Mouse (Mus musculus) intestine, postnatal 0 days (tissue): ENCODE measurements around the gene Vsir. TPM values are rescaled to one million over a fixed set of nuclear protein-coding genes. Genes with fewer than 3 reads are reported as not detected.

ENCODE experiments used
- ATAC-seq: fragments of 200-750 bp; cut with Nextera tagmentation; 2 replicates; pipeline ENCODE4 v1.8.0; 2017; ENCODE audit warnings: mild to moderate bottlenecking, moderate TSS enrichment, moderate library complexity
- H3K27ac ChIP-seq: fragments of 300-500 bp; sonication (generic); 2 replicates; pipeline ENCODE4 v1.5.1; 2014; ENCODE audit warnings: mild to moderate bottlenecking, low read depth, low read length, moderate library complexity
- H3K27me3 ChIP-seq: fragments of 300-500 bp; sonication (generic); replicated peaks from 2 replicates; pipeline ENCODE4 v1.6.1; 2014; ENCODE audit warnings: low read length, mixed read lengths; ENCODE audit not compliant: control insufficient read depth, insufficient read depth
- H3K36me3 ChIP-seq: fragments of 300-500 bp; sonication (generic); 2 replicates; pipeline ENCODE4 v1.6.1; 2014; ENCODE audit warnings: mild to moderate bottlenecking, moderate library complexity; ENCODE audit not compliant: control insufficient read depth, insufficient read depth
- H3K4me1 ChIP-seq: fragments of 300-500 bp; sonication (generic); replicated peaks from 2 replicates; pipeline ENCODE4 v1.6.1; 2014; ENCODE audit warnings: antibody characterized with exemption, low read length, mixed read lengths; ENCODE audit not compliant: control insufficient read depth, insufficient read depth
- H3K4me2 ChIP-seq: fragments of 300-500 bp; sonication (generic); replicated peaks from 2 replicates; pipeline ENCODE4 v1.6.1; 2014; ENCODE audit warnings: low read depth, mild to moderate bottlenecking, moderate library complexity
- H3K4me3 ChIP-seq: fragments of 300-500 bp; sonication (generic); 2 replicates; pipeline ENCODE4 v1.5.1; 2014; ENCODE audit warnings: low read depth, low read length
- H3K9ac ChIP-seq: fragments of 300-500 bp; sonication (generic); 2 replicates; pipeline ENCODE4 v1.6.1; 2014; ENCODE audit warnings: mild to moderate bottlenecking, low read depth, low read length
- H3K9me3 ChIP-seq: fragments of 300-500 bp; sonication (generic); 2 replicates; pipeline ENCODE4 v1.6.1; 2016; ENCODE audit warnings: mixed run types; ENCODE audit not compliant: control insufficient read depth
- CTCF ChIP-seq: sonication (generic); IDR thresholded peaks from 2 replicates; pipeline ENCODE4 v1.5.1; 2016; ENCODE audit warnings: low read depth, mild to moderate bottlenecking, control low read depth, antibody characterized with exemption, moderate library complexity
- WGBS: fragments of 180-500 bp; shearing (Covaris S2); extraction: QIAGEN DNeasy Blood & Tissue Kit; methylation state at CpG from one replicate; pipeline ENCODE4 v1.1.7; 2014; 5-methylcytosine and 5-hydroxymethylcytosine counted together
- polyA plus RNA-seq: library from polyadenylated mRNA; unstranded; fragments of >200 nt; fragmentation: Nextera tagmentation; extraction: Ambion mirVana; gene quantifications from 2 replicates; pipeline ENCODE4 v1.2.1, GENCODE M21; 2015

Vsir gene
- polyA plus RNA-seq, 1 experiment from 2014 or later, result 9.7 TPM

DNA sequence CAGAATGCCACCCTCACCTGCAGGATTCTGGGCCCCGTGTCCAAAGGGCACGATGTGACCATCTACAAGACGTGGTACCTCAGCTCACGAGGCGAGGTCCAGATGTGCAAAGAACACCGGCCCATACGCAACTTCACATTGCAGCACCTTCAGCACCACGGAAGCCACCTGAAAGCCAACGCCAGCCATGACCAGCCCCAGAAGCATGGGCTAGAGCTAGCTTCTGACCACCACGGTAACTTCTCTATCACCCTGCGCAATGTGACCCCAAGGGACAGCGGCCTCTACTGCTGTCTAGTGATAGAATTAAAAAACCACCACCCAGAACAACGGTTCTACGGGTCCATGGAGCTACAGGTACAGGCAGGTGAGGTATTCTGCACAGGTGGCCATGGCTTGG lies 11.2 kb downstream of the Vsir start:
- 0 out of 2 replicates have a peak, but pooled peaks cover 8% of the 10 kb centered on the region for H3K4me1 ChIP-seq
- H3K27ac ChIP-seq, result no peak overlapping the region
- ATAC-seq, result no peak
- no peak overlapping the region for H3K4me2 ChIP-seq
- no peak overlapping the region for H3K4me3 ChIP-seq
- H3K9ac ChIP-seq, result no peak overlapping the region
- WGBS, result 89% methylated on average over 14 of the region's 14 CpGs
- no peak for TF ChIP-seq CTCF
- no peaks in the 10 kb centered on the region for H3K27me3 ChIP-seq
- peaks cover 19% of the 10 kb centered on the region for H3K36me3 ChIP-seq
- no peaks in the 10 kb centered on the region for H3K9me3 ChIP-seq

DNA sequence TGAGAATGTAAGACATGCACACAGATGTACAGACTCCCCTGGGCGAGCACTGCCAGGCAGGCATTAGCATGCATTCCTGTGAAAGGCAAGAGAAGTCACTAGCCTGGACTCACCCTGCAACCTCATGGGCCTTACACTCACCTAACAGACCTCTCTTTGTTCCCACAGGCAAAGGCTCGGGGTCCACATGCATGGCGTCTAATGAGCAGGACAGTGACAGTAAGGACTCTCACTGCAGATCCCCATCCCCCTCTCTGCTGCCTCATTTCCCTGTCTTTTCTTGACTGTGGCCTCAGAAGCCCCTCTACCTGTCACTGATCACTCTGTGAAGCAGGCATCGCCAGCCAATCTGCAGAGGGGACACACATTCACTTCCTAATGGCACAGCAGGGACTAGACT lies 12.1 kb downstream of the Vsir start:
- 73% methylated on average over 4 of the region's 4 CpGs for WGBS
- Histone ChIP-seq H3K4me2 (no peak overlapping the region), H3K36me3 (peaks cover 20% of the 10 kb centered on the region), H3K27me3 (no peaks in the 10 kb centered on the region), H3K9ac (no peak overlapping the region), H3K4me1 (0 out of 2 replicates have a peak, but pooled peaks cover 8% of the 10 kb centered on the region), H3K27ac (no peak overlapping the region), H3K4me3 (no peak overlapping the region), H3K9me3 (no peaks in the 10 kb centered on the region)
- no peak for TF ChIP-seq CTCF
- no peak for ATAC-seq

DNA sequence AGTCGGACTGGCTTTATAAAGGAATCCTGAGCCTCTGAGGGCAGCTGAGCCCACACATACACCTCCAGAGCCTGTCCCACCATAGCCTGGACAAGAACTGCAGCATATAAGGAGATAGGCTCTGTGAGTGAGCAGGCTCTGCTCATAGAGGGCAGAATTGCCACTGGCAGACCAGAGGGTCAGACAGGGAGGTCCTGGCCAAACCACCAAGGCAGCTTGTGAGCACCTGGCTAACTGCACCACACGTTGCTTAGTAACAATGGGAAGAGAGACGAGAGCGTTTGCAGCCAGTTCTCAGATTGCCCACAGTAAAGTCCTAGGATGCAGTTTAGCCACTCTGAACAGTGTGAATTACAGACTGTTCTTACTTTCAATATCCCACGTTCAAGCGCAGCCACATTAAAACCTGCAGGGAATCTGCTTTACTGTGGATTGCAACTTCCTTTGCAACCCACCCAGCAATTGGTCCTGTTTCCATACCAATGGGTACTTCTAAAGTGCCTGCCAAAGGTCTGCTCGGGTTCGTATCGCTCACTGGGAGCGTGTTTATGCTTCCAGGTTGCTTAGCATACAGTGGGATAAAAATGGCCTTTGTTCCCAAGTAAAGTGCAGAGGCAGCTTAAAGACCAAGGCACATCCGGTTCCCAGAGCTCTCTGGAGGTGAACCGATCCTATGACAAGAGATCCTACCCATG lies 15.1 kb downstream of the Vsir start:
- WGBS, result 44% methylated on average over 12 of the region's 12 CpGs
- Histone ChIP-seq H3K9ac (no peak overlapping the region), H3K36me3 (peaks cover 31% of the 10 kb centered on the region), H3K27ac (no peak overlapping the region), H3K4me1 (0 out of 2 replicates have a peak, but pooled peaks cover 8% of the 10 kb centered on the region), H3K4me2 (no peak overlapping the region; the same call in 1 of the 2 replicates), H3K27me3 (no peaks in the 10 kb centered on the region), H3K4me3 (no peak overlapping the region), H3K9me3 (no peaks in the 10 kb centered on the region)
- ATAC-seq, result no peak
- TF ChIP-seq CTCF, result no peak

- H3K27ac ChIP-seq, result no peak overlapping the region
- 0 out of 2 replicates have a peak, but pooled peaks cover 6% of the 10 kb centered on the region for H3K4me1 ChIP-seq
- H3K9me3 ChIP-seq, result no peaks in the 10 kb centered on the region
- no peak overlapping the region for H3K4me2 ChIP-seq
- ATAC-seq, result no peak
- 50% methylated on average over 2 of the region's 2 CpGs for WGBS
- no peak for TF ChIP-seq CTCF
- no peak overlapping the region; the same call in 1 of the 2 replicates for H3K9ac ChIP-seq
- H3K4me3 ChIP-seq, result no peak overlapping the region
- H3K27me3 ChIP-seq, result no peaks in the 10 kb centered on the region
- H3K36me3 ChIP-seq, result peaks cover 31% of the 10 kb centered on the region
Observed at GRCm38 (mm10) chr10:60362310-60362628, 15.6 kb downstream of the Vsir start.

- Histone ChIP-seq H3K36me3 (peaks cover 26% of the 10 kb centered on the region), H3K9me3 (no peaks in the 10 kb centered on the region), H3K27ac (no peak overlapping the region), H3K4me3 (no peak overlapping the region), H3K9ac (no peak overlapping the region), H3K27me3 (no peaks in the 10 kb centered on the region), H3K4me2 (no peak overlapping the region), H3K4me1 (0 out of 2 replicates have a peak, but pooled peaks cover 4% of the 10 kb centered on the region)
- WGBS, result 59% methylated on average over 6 of the region's 6 CpGs
- no peak for ATAC-seq
- TF ChIP-seq CTCF, result no peak
Observed at GRCm38 (mm10) chr10:60363426-60363825, 16.8 kb downstream of the Vsir start.

DNA sequence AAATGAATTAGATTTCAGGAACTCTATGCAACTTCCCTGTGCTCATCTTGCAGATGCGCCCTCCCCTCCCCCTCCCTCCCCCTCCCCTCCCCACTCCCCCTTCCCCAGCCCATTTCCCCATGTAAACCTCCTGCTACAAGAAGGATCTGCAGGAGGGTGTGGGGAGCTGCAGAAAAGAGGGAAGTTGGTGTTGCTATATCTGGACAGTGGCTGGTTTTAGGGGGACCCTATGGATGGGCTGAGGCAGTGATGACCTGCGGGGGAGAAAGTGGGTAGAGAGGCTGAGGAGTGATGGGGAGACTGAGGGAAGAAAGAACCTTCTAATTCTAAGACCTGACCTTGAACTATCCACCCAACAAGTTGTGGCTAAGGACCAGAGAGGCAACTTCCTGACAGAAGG lies 20.5 kb downstream of the Vsir start:
- no peak overlapping the region for H3K4me2 ChIP-seq
- TF ChIP-seq CTCF, result no peak
- H3K4me1 ChIP-seq, result 0 out of 2 replicates have a peak, but pooled peaks cover 1% of the 10 kb centered on the region
- no peaks in the 10 kb centered on the region for H3K27me3 ChIP-seq
- peaks cover 25% of the 10 kb centered on the region; the same call in 1 of the 2 replicates for H3K36me3 ChIP-seq
- WGBS, result 69% methylated on average over 2 of the region's 2 CpGs
- no peaks in the 10 kb centered on the region for H3K9me3 ChIP-seq
- no peak overlapping the region for H3K27ac ChIP-seq
- no peak overlapping the region for H3K4me3 ChIP-seq
- no peak overlapping the region for H3K9ac ChIP-seq
- no peak for ATAC-seq
